Mouse (Mus musculus): Measurements from ENCODE around the gene Olfr550.

Olfr550 gene

DNA sequence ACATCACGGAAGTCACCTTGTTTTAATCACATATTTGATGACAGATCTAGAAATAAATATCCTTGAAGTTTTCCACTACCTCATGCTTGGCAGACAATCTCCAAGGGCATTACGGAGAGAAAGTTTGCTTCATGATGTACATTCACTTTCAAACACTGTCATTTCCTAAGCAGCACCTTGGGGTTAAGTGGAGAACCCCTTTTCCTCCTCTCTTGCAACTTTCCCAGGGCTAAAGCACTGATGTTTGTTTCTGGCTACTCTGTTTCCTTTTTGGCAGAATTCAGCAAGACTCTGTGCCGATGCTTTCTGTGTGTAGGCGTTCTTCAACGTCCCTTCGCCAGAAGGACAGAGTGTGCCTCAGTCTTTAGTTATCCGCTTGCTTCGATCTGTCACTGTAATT, at the start of gene Olfr550:
Gene Olfr550, plus strand, starts transcription at position 301 of the 400 bp plus-strand sequence.
- WGBS = 69% methylated on average over 8 of the region's 8 CpGs

DNA sequence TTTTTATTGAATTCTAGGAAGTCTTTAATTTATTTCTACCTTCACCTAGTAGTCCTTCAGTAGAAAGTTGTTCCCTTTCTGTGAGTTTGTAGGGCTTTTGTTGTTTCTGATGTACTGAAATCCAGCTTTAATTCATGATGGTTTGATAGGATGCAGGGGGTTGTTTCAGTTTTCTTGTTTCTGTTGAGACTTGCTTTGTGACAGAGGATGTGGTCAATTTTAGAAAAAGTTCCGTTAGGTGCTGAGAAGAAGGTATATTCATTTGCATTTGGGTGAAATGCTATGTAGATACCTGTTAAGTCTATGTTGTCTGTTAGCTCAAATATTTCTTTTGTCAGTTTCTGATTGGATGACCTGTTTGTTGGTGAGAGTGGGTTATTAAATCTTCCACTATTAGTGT, 42.2 kb upstream of the Olfr550 start:
- WGBS = 86% methylated on average over 1 of the region's 1 CpGs

- WGBS = 86% methylated on average over 1 of the region's 1 CpGs
These were observed 36.8 kb upstream of the Olfr550 start, which contains the start of gene Olfr547 for GRCm38 (mm10) chr7:102534449-102534848. Olfr547 (plus strand) TSS chr7:102534749.

DNA sequence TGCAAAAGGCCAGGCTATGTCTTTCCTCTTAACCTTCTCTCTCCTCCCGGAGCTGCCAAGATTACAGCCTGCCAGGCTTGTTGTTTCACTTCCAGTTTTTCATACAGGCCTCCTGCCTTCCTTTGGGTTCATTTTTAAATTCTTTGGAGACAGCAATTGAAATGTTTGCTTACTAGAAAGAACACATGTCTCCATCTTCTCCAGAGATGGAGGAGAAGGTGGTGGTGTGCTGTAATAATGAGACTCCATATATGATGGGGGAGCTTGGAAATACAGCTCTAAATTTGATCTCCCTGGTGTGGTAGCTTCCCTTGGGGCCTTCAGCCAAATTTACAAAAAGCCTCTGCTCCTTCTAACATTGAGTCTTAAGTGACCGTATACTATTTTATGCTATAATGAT, 30.6 kb upstream of the Olfr550 start, which contains the start of gene Olfr548-ps1:
Gene Olfr548-ps1, plus strand, starts transcription at position 301 of the 400 bp plus-strand sequence.
- 76% methylated on average over 2 of the region's 2 CpGs for WGBS

DNA sequence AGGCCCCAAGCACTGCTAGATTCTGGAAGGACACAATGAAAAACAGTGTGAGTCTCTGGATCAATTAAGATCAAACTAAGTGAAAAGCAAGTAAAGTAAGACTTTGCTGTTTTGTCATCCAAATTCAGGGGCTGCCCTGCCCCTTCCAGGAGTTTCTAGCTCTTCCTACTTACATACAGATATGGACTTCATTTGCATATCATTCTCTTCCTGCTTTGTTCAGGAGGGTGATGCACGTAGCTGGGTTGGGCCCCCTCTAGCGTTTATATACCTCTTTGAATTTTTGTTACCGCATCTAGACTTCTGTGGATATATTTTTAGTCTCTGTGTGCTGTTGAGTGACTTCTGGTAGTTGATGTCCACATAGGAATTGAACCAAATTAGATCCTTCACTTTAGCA, 30.0 kb upstream of the Olfr550 start:
- WGBS = 69% methylated on average over 3 of the region's 3 CpGs

GRCm38 (mm10) chr7:102549570-102549969, 21.7 kb upstream of the Olfr550 start, which contains the start of gene Olfr549:
Olfr549 (plus strand) TSS chr7:102549870.
- WGBS = 88% methylated on average over 3 of the region's 3 CpGs

DNA sequence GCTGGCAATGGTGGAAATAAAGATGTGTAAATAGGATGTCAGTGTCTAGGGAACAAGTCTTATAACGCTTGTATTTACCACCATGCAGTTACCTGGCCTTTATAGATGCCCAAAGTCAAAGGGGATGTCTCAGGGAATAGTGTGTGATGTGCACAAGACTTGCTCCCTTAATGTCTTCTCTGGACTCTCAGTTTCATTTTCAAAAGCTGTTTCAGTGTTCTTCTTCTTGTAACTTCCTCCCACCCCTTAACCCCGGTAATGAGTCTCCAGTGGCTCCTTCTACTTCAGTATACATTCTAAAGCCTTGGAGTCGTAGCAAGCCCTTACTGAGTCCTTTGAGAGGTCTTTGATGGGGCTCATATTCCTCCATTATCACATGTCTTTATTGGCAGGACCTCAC, 18.0 kb upstream of the Olfr550 start:
- WGBS = 89% methylated on average over 3 of the region's 3 CpGs

GRCm38 (mm10) chr7:102564999-102565997, 5.9 kb upstream of the Olfr550 start, which contains the start of gene Trim21:
Trim21 (minus strand) TSS chr7:102565486.
- WGBS = 33% methylated on average over 10 of the region's 10 CpGs

GRCm38 (mm10) chr7:102566219-102566618, 5.0 kb upstream of the Olfr550 start:
- 91% methylated on average over 4 of the region's 4 CpGs for WGBS

DNA sequence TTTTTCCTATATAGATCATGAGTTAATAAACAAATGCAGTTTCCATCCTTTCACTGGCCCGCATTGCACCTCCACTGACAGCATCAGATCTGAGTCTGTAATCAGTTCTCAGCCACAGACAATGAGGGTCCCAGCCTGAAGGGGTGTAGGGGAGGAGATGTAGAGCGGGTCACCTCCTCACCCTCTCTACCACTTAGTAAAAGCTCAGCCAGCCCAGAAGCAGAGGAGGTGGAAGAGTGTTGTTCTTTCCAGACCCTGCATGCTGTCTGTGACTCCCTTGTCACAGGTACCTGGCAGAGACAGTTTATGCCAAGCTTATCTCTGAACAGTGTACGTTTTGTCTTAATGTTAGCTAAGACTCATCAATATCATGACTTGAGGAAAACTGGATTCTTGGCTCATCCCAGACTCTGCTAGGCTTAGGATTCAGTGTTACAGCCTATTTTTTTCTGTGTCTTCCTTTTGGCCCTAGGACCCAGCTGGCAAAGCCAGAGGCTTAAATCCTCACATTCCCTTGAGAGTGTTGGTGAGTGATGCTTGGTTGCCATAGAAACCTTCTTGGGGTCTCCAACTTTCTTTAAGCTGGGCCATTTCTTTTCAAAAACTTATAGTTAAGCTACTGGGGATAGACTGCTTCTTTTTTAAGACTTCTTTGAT, 2.1 kb downstream of the Olfr550 start:
- 76% methylated on average over 3 of the region's 3 CpGs for WGBS

- 64% methylated on average over 6 of the region's 6 CpGs for WGBS
These were observed 4.8 kb downstream of the Olfr550 start for GRCm38 (mm10) chr7:102575998-102576397.

DNA sequence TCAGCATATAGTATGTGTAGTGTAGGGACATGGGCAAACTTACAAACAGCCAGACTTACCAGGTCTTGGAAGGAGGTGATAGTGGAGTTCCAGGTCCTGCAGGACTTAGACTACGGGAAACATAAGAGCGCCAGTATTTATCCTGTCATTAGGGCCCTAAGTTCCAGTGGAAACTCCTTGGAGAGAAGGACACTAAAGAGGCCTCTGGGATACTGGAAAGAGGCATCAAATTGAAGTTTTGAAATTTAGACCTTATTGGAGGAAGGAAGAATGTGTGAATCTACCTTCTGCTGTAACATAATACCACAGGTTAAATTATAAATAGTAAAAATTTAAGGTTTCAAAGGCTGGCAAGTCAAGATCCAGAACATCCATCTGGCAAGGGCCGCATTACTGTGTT, 20.5 kb downstream of the Olfr550 start, which contains the start of gene Olfr551:
Gene Olfr551, minus strand, starts transcription at position 101 of the 400 bp plus-strand sequence.
- 94% methylated on average over 3 of the region's 3 CpGs for WGBS

DNA sequence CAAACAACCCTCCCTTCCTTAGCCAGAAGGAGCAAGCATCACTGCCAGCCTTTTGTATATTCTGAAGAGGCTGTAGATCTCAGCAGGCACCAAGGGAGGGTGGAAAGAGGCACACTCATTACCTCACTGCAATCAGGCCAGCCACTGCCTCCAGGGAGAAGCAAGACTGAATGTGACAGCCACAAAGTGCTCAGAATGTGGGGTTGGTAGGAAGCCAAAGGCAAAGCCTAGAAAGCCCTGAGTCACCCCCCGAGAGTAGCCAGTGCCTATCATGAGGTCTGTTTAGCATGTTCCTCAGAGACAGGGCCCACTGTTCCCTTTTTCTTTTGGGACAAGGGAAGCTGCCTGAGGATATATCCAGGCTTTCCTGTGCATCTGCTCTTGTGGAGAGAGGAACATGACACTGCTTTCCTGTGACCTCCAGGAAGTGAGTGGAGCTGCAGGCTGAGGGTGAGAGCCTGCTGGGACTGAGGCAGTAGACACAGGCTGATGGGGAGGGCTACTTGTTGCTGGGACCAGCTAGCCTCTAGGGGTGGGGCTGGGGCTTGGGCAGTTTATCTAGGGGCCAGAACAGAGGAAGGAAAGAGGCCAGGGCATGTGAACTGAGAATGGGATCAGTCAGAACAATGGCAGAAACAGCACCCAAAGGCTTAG, 26.3 kb downstream of the Olfr550 start, which contains the start of gene Olfr552:
Gene Olfr552, plus strand, starts transcription at position 393 of the 654 bp plus-strand sequence.
- WGBS = 45% methylated on average over 1 of the region's 1 CpGs

GRCm38 (mm10) chr7:102618118-102618517, 46.9 kb downstream of the Olfr550 start, which contains the start of gene Olfr553:
Olfr553 (minus strand) TSS chr7:102618218.

DNA sequence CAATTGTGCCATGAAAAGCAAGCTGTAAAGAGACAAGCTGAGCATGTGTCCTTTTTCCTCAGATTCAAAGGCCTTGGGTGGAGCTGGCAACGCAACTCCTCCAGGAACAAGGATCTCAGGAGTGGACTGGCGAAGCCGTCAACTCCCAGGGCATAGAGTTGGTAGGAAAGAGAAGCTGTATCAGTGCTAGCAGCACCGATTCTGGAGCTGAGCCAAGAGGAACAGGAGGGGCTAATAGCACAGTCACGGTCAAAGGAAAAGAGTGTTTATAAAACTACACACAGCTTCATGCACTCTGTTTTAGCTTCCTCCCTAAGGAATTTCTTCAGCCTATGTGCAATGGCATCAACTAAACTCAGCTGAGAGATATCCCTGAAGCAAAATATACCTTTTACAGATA, 48.4 kb downstream of the Olfr550 start:
- 60% methylated on average over 5 of the region's 5 CpGs for WGBS

GRCm38 (mm10) chr7:102620368-102620767, 49.1 kb downstream of the Olfr550 start:
- 89% methylated on average over 19 of the region's 19 CpGs for WGBS

All from cerebral cortex, adult 2 months (tissue).